Mouse (Mus musculus): ENCODE data around the gene Adgrl3. TPM values are rescaled to one million over a fixed set of nuclear protein-coding genes. Genes with fewer than 3 reads are reported as not detected.

The Adgrl3 gene
- polyA plus RNA-seq, 1 experiment from 2014 or later = 24.5 TPM

DNA sequence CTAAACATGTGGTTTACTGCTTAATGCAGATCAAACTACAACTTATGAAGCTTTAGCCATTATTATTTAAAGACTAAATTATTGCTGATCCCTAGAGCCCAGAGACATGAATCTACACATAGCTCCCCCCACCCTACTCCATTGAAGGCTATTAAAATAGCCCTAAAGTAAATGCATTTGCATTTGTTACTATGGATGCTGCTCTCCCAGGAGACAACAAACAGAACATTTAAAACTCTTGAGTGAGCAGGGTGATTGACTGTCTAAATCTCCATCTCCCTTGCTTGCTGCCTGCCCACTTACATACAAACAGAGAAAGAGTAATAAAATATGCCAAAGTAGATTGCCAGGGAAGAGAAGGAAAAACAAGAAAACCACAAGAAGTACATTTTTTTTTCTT is 41.4 kb downstream of the Adgrl3 start:
- Histone ChIP-seq H3K27me3 (replicated peaks; ENCODE audit: control insufficient read depth, insufficient read depth, low read length) (no peaks in the 10 kb centered on the region), H3K4me3 (ENCODE audit: low read depth, low read length) (no peak overlapping the region), H3K9me3 (replicated peaks; ENCODE audit: control insufficient read depth, low read length) (no peaks in the 10 kb centered on the region), H3K4me1 (ENCODE audit: control insufficient read depth, insufficient read depth, low read length) (peaks cover 7% of the 10 kb centered on the region; the same call in 1 of the 2 replicates), H3K9ac (ENCODE audit: low read length) (no peak overlapping the region), H3K27ac (ENCODE audit: low read depth, low read length) (no peak overlapping the region), H3K36me3 (ENCODE audit: control insufficient read depth, insufficient read depth, low read length) (no peaks in the 10 kb centered on the region), H3K4me2 (ENCODE audit: low read length) (no peak overlapping the region)
- DNase-seq (ENCODE audit: low spot score) (no peak), ATAC-seq (no peak)

DNA sequence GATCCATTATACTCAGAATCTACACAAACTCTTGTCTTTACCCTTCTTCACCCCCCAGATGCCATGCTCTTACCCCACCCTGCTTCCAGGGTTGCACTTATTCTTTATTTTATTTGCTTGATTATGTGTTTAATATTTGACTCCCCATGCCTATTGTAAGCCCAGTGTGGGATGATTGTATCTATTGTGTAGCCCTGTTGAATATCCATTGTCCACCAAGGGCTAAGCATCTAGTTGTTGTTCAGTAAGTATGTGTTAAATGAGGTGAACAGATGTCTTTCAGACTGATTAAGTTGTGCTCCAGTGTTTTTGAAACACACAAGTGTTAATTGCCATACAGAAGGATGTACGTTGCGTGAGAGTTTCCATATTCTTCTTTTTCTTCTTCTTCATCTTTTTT is 44.1 kb downstream of the Adgrl3 start:
- no peaks in the 10 kb centered on the region for H3K9me3 ChIP-seq (replicated peaks; ENCODE audit: control insufficient read depth, low read length)
- H3K4me2 ChIP-seq (ENCODE audit: low read length) = no peak overlapping the region
- ATAC-seq = no peak
- H3K27ac ChIP-seq (ENCODE audit: low read depth, low read length) = no peak overlapping the region
- H3K36me3 ChIP-seq (ENCODE audit: control insufficient read depth, insufficient read depth, low read length) = no peaks in the 10 kb centered on the region
- H3K27me3 ChIP-seq (replicated peaks; ENCODE audit: control insufficient read depth, insufficient read depth, low read length) = no peaks in the 10 kb centered on the region
- 41% methylated on average over 2 of the region's 2 CpGs for WGBS
- H3K4me3 ChIP-seq (ENCODE audit: low read depth, low read length) = no peak overlapping the region
- no peak overlapping the region for H3K9ac ChIP-seq (ENCODE audit: low read length)
- DNase-seq (ENCODE audit: low spot score) = no peak
- peaks cover 7% of the 10 kb centered on the region; the same call in 1 of the 2 replicates for H3K4me1 ChIP-seq (ENCODE audit: control insufficient read depth, insufficient read depth, low read length)

DNA sequence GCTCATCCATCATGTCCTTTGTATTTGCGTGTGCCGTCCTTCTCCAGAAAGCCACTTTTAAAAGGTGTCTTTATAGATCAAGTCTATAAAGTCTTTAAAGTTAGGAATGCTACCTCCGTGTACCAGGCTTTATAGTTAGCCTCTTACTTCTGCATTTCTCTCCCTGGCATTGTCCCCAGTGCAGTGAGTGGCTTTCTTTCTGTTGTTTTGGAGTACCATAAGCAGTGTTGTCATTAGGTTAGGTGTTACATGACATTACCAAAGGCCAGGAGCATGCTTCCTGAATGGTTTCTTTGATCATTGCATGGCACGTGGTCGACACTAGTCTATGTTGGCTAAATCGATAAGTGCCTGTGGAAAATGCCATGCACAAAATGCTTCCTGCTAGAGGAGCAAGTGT is 48.2 kb downstream of the Adgrl3 start:
- DNase-seq (ENCODE audit: low spot score) = no peak
- WGBS = 84% methylated on average over 6 of the region's 6 CpGs

GRCm38 (mm10) chr5:81068839-81069238 is 48.9 kb downstream of the Adgrl3 start:
- H3K4me2 ChIP-seq (ENCODE audit: low read length) = no peak overlapping the region
- DNase-seq (ENCODE audit: low spot score) = no peak
- no peaks in the 10 kb centered on the region for H3K4me1 ChIP-seq (ENCODE audit: control insufficient read depth, insufficient read depth, low read length)
- H3K4me3 ChIP-seq (ENCODE audit: low read depth, low read length) = no peak overlapping the region
- H3K9me3 ChIP-seq (replicated peaks; ENCODE audit: control insufficient read depth, low read length) = no peaks in the 10 kb centered on the region
- H3K36me3 ChIP-seq (ENCODE audit: control insufficient read depth, insufficient read depth, low read length) = no peaks in the 10 kb centered on the region
- no peaks in the 10 kb centered on the region for H3K27me3 ChIP-seq (replicated peaks; ENCODE audit: control insufficient read depth, insufficient read depth, low read length)
- no peak for ATAC-seq
- 72% methylated on average over 4 of the region's 4 CpGs for WGBS
- no peak overlapping the region for H3K9ac ChIP-seq (ENCODE audit: low read length)
- no peak overlapping the region for H3K27ac ChIP-seq (ENCODE audit: low read depth, low read length)

More for the DNA sequence above, 48.2 kb downstream of the Adgrl3 start:
- Histone ChIP-seq H3K9me3 (replicated peaks; ENCODE audit: control insufficient read depth, low read length) (no peaks in the 10 kb centered on the region), H3K4me1 (ENCODE audit: control insufficient read depth, insufficient read depth, low read length) (no peaks in the 10 kb centered on the region), H3K4me3 (ENCODE audit: low read depth, low read length) (no peak overlapping the region), H3K27me3 (replicated peaks; ENCODE audit: control insufficient read depth, insufficient read depth, low read length) (no peaks in the 10 kb centered on the region), H3K4me2 (ENCODE audit: low read length) (no peak overlapping the region), H3K36me3 (ENCODE audit: control insufficient read depth, insufficient read depth, low read length) (no peaks in the 10 kb centered on the region), H3K9ac (ENCODE audit: low read length) (no peak overlapping the region), H3K27ac (ENCODE audit: low read depth, low read length) (no peak overlapping the region)
- no peak for ATAC-seq

- H3K4me2 ChIP-seq (ENCODE audit: low read length) = no peak overlapping the region
- H3K36me3 ChIP-seq (ENCODE audit: control insufficient read depth, insufficient read depth, low read length) = no peaks in the 10 kb centered on the region
- no peak overlapping the region for H3K27ac ChIP-seq (ENCODE audit: low read depth, low read length)
- H3K4me1 ChIP-seq (ENCODE audit: control insufficient read depth, insufficient read depth, low read length) = peaks cover 2% of the 10 kb centered on the region
- no peaks in the 10 kb centered on the region for H3K9me3 ChIP-seq (replicated peaks; ENCODE audit: control insufficient read depth, low read length)
- H3K4me3 ChIP-seq (ENCODE audit: low read depth, low read length) = no peak overlapping the region
- 83% methylated on average over 5 of the region's 5 CpGs for WGBS
- no peak overlapping the region for H3K9ac ChIP-seq (ENCODE audit: low read length)
- H3K27me3 ChIP-seq (replicated peaks; ENCODE audit: control insufficient read depth, insufficient read depth, low read length) = no peaks in the 10 kb centered on the region
- no peak for DNase-seq (ENCODE audit: low spot score)
- no peak for ATAC-seq
These were observed 53.0 kb downstream of the Adgrl3 start for GRCm38 (mm10) chr5:81072888-81073287.

- Histone ChIP-seq H3K4me3 (ENCODE audit: low read depth, low read length) (no peak overlapping the region), H3K9me3 (replicated peaks; ENCODE audit: control insufficient read depth, low read length) (no peaks in the 10 kb centered on the region), H3K4me2 (ENCODE audit: low read length) (no peak overlapping the region), H3K9ac (ENCODE audit: low read length) (no peak overlapping the region), H3K36me3 (ENCODE audit: control insufficient read depth, insufficient read depth, low read length) (no peaks in the 10 kb centered on the region), H3K27ac (ENCODE audit: low read depth, low read length) (no peak overlapping the region), H3K27me3 (replicated peaks; ENCODE audit: control insufficient read depth, insufficient read depth, low read length) (no peaks in the 10 kb centered on the region), H3K4me1 (ENCODE audit: control insufficient read depth, insufficient read depth, low read length) (peaks cover 2% of the 10 kb centered on the region)
- no peak for DNase-seq (ENCODE audit: low spot score)
- 90% methylated on average over 1 of the region's 1 CpGs for WGBS
- ATAC-seq = no peak
These were observed 53.9 kb downstream of the Adgrl3 start for GRCm38 (mm10) chr5:81073875-81074274.

GRCm38 (mm10) chr5:81076377-81076776 is 56.4 kb downstream of the Adgrl3 start:
- no peak overlapping the region for H3K9ac ChIP-seq (ENCODE audit: low read length)
- no peaks in the 10 kb centered on the region for H3K36me3 ChIP-seq (ENCODE audit: control insufficient read depth, insufficient read depth, low read length)
- H3K9me3 ChIP-seq (replicated peaks; ENCODE audit: control insufficient read depth, low read length) = no peaks in the 10 kb centered on the region
- peaks cover 2% of the 10 kb centered on the region for H3K4me1 ChIP-seq (ENCODE audit: control insufficient read depth, insufficient read depth, low read length)
- H3K4me2 ChIP-seq (ENCODE audit: low read length) = no peak overlapping the region
- H3K27ac ChIP-seq (ENCODE audit: low read depth, low read length) = no peak overlapping the region
- ATAC-seq (no peak), DNase-seq (ENCODE audit: low spot score) (no peak)
- 78% methylated on average over 5 of the region's 5 CpGs for WGBS
- H3K27me3 ChIP-seq (replicated peaks; ENCODE audit: control insufficient read depth, insufficient read depth, low read length) = no peaks in the 10 kb centered on the region
- no peak overlapping the region for H3K4me3 ChIP-seq (ENCODE audit: low read depth, low read length)

GRCm38 (mm10) chr5:81077031-81077430 is 57.1 kb downstream of the Adgrl3 start:
- ATAC-seq = no peak
- no peaks in the 10 kb centered on the region for H3K27me3 ChIP-seq (replicated peaks; ENCODE audit: control insufficient read depth, insufficient read depth, low read length)
- peaks cover 2% of the 10 kb centered on the region for H3K4me1 ChIP-seq (ENCODE audit: control insufficient read depth, insufficient read depth, low read length)

DNA sequence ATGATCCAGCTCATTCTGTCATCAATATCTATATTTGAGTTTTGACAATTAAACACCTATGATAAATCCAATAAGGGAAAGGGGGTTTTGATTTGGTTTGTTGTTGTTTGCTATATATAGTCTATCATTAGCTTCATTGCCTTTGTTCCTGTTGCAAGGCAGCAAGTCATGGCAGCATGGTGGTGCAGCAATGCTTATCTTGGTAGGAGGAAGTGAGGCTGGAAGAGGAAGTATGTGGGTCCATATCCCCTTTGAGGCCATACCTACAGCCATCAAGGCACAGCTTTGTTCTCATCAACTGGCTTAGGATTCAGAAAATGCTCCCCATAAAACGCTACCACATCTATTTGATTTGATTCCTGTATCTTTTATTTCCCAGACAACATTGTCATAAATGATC is 58.1 kb downstream of the Adgrl3 start:
- H3K4me2 ChIP-seq (ENCODE audit: low read length) = no peak overlapping the region
- DNase-seq (ENCODE audit: low spot score) (no peak), ATAC-seq (no peak)
- H3K4me1 ChIP-seq (ENCODE audit: control insufficient read depth, insufficient read depth, low read length) = peaks cover 2% of the 10 kb centered on the region
- no peak overlapping the region for H3K9ac ChIP-seq (ENCODE audit: low read length)
- no peaks in the 10 kb centered on the region for H3K9me3 ChIP-seq (replicated peaks; ENCODE audit: control insufficient read depth, low read length)
- WGBS = 83% methylated on average over 1 of the region's 1 CpGs
- H3K36me3 ChIP-seq (ENCODE audit: control insufficient read depth, insufficient read depth, low read length) = no peaks in the 10 kb centered on the region
- no peak overlapping the region for H3K27ac ChIP-seq (ENCODE audit: low read depth, low read length)
- no peaks in the 10 kb centered on the region for H3K27me3 ChIP-seq (replicated peaks; ENCODE audit: control insufficient read depth, insufficient read depth, low read length)
- no peak overlapping the region for H3K4me3 ChIP-seq (ENCODE audit: low read depth, low read length)

More at GRCm38 (mm10) chr5:81077031-81077430, 57.1 kb downstream of the Adgrl3 start:
- no peak overlapping the region for H3K9ac ChIP-seq (ENCODE audit: low read length)
- H3K4me3 ChIP-seq (ENCODE audit: low read depth, low read length) = no peak overlapping the region
- H3K9me3 ChIP-seq (replicated peaks; ENCODE audit: control insufficient read depth, low read length) = no peaks in the 10 kb centered on the region
- 88% methylated on average over 7 of the region's 7 CpGs for WGBS
- H3K4me2 ChIP-seq (ENCODE audit: low read length) = no peak overlapping the region
- no peak for DNase-seq (ENCODE audit: low spot score)
- no peak overlapping the region for H3K27ac ChIP-seq (ENCODE audit: low read depth, low read length)
- no peaks in the 10 kb centered on the region for H3K36me3 ChIP-seq (ENCODE audit: control insufficient read depth, insufficient read depth, low read length)

All from forebrain, embryonic 14.5 days (tissue).